Mouse (Mus musculus): ENCODE data around the gene Gsk3a. TPM values are rescaled to one million over a fixed set of nuclear protein-coding genes. Genes with fewer than 3 reads are reported as not detected.

The Gsk3a gene
- 11.6 and 12.5 TPM in 2 replicates for polyA plus RNA-seq (2016; fragmentation: Nextera tagmentation; extraction: Ambion mirVana)

DNA sequence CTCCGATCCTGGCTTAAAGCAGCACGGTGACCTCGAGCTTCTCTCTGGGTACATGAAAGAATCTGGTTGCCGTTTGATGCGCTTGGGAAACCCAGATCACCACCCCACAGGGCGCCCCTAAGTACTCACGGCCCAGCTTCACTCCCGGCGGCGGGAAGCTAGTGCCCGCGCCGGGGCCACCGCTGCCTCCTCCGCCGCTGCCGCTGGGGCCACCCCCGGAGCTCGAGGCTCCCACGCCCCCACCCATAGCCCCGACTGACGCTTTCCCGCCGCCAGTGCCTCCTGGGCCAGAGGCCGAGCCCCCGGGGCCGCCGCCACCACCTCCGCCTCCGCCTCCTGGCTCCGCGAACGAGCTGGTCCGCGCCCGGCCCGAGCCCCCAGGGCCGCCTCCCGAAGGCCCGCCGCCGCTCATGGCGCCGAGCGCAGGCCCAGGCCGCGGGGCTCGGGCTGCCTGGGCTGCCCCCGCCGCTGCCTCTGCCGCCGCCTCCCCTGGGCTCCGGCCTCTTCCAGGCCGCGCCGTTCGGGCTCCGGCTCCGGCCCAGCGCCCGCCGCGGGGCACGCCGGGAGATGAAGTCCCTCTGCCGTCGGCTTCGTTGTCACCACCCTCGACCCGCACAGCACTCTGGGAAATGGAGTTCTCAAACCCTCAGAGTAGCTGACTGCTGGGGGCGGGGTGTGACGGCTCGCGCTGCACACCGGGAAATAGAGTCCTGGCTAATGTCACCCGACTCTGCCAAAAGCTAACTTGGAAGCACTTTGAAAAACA lies at the start of gene Gsk3a:
Gene Gsk3a, minus strand, starts transcription at position 603 of the 766 bp plus-strand sequence.
- DNase-seq (ENCODE audit: low spot score) = peak; percentile 96
- Histone ChIP-seq H3K4me3 (peak within 1 kb of the TSS; percentile 98), H3K4me1 (replicated peaks) (peaks cover 40% of the 10 kb centered on the region), H3K36me3 (peaks cover 36% of the 10 kb centered on the region), H3K27me3 (ENCODE audit: insufficient read depth, poor library complexity, severe bottlenecking) (no peaks in the 10 kb centered on the region), H3K9me3 (no peaks in the 10 kb centered on the region), H3K27ac (peak within 1 kb of the TSS; percentile 98)
- WGBS = under 1% methylated on average over 71 of the region's 76 CpGs

DNA sequence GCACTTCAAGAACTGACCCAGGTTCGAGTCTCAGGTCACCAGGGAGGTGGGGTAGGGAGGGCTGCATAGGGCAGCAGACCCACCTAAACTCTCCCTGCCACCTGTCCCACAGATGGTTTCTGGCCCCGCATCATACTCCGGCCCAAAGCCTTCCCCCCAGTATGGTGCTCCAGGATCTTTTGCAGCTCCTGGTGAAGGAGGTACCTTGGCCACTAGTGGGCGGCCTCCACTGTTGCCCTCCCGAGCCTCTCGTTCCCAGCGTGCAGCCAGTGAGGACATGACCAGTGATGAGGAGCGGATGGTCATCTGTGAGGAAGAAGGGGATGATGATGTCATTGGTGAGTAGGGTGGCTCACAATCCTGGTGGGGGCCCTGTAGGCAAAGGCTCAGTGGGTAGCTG lies 49.3 kb upstream of the Gsk3a start:
- Histone ChIP-seq H3K36me3 (peaks cover 77% of the 10 kb centered on the region), H3K4me1 (replicated peaks) (peaks cover 42% of the 10 kb centered on the region), H3K27me3 (ENCODE audit: insufficient read depth, poor library complexity, severe bottlenecking) (no peaks in the 10 kb centered on the region), H3K9me3 (peaks cover 9% of the 10 kb centered on the region; the same call in 1 of the 2 replicates), H3K4me3 (no peak overlapping the region), H3K27ac (no peak overlapping the region)
- DNase-seq (ENCODE audit: low spot score) = no peak
- 80% methylated on average over 8 of the region's 8 CpGs for WGBS

DNA sequence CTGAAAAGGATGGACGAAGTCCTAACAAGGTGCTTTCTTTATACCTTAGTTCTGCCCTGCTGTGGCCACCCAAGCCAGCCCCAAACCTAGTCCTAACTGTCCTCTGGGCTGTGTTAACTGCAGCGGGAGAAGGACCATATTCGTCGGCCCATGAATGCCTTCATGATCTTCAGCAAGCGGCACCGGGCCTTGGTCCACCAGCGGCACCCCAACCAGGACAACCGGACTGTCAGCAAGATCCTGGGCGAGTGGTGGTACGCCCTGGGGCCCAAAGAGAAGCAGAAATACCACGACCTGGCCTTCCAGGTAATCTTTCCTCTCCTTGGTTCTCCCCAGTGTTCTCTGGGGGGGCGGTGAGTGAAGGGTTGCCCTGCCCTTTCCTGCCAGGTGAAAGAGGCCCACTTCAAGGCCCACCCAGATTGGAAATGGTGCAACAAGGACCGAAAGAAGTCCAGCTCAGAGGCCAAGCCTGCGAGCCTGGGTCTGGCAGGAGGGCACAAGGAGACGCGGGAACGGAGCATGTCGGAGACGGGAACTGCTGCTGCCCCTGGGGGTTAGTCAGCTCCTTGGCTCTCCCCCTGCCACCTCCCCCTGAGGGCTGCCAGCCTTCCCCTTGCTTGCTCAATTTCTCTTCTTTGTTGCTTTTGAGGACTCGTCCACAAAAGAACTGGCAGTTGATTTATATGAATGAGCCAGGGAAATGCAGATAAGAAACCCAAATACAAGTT lies 48.0 kb upstream of the Gsk3a start:
- Histone ChIP-seq H3K27ac (no peak overlapping the region), H3K27me3 (ENCODE audit: insufficient read depth, poor library complexity, severe bottlenecking) (no peaks in the 10 kb centered on the region), H3K9me3 (peaks cover 9% of the 10 kb centered on the region; the same call in 1 of the 2 replicates), H3K4me3 (no peak overlapping the region), H3K4me1 (replicated peaks) (peaks cover 43% of the 10 kb centered on the region), H3K36me3 (peaks cover 64% of the 10 kb centered on the region)
- no peak for DNase-seq (ENCODE audit: low spot score)
- 92% methylated on average over 20 of the region's 20 CpGs for WGBS

DNA sequence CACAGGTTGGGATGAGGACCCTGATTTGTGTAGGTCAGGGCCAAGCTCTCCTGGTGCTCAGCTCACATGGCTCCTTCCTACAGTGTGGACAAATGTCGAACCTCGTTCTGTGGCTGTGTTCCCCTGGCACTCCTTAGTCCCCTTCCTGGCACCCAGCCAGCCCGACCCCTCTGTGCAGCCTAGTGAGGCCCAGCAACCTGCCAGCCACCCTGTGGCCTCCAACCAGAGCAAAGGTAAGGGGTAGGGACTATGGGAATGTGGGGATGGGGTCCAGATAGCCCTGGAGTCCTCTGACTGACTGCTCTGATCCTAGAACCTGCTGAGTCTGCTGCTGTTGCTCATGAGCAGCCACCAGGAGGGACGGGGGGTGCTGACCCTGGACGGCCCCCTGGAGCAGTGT lies 47.1 kb upstream of the Gsk3a start:
- Histone ChIP-seq H3K27me3 (ENCODE audit: insufficient read depth, poor library complexity, severe bottlenecking) (no peaks in the 10 kb centered on the region), H3K4me1 (replicated peaks) (peaks cover 52% of the 10 kb centered on the region), H3K36me3 (peaks cover 55% of the 10 kb centered on the region), H3K9me3 (peaks cover 6% of the 10 kb centered on the region; the same call in 1 of the 2 replicates), H3K4me3 (peak overlapping the region; percentile 85; the same call in 1 of the 2 replicates), H3K27ac (peak overlapping the region; percentile 20; the same call in 1 of the 2 replicates)
- DNase-seq (ENCODE audit: low spot score) = no peak
- 87% methylated on average over 5 of the region's 5 CpGs for WGBS

DNA sequence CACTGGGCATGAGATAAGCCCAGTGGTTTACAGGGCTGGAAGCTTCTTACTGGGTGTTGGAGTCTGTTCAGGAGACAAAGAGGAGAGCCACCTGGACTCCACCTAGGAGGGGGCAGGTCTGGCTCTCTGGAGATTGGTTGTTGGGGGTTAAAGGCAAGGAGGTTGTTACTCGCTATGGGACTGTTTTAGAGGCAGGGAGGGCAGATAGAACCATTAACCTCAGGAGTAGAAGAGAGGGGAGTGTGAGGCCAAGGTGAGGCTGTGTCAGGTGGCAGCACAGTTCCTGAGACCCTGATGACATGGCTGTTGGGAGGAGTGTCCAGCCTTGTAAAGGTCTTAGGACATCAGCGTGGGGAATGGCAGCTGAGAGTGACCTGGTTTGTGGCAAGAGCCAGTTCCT lies 46.5 kb upstream of the Gsk3a start:
- 77% methylated on average over 2 of the region's 2 CpGs for WGBS
- H3K4me1 ChIP-seq (replicated peaks) = peaks cover 58% of the 10 kb centered on the region

DNA sequence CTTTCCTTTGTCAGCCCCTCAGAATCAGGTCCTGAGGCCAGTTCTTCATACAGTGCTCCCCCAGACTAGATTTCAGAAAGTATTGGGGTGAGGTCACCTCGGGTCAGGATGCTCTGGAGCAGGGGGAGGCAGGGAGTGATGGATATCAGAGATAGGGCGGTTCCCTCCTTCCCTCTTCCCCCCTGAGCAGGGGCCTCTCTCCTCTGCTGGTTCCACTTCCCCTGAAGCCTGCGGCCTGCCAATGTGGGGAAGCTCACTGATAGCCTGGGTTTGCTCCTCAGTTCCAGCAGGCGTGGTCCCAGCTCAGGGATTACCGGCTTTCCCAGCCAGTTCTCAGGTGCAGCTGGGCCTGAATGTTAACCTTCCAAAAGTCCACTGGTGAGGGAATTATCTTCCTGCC lies 46.0 kb upstream of the Gsk3a start:
- H3K9me3 ChIP-seq = no peaks in the 10 kb centered on the region
- no peak for DNase-seq (ENCODE audit: low spot score)
- peaks cover 43% of the 10 kb centered on the region for H3K36me3 ChIP-seq
- H3K27ac ChIP-seq = peak overlapping the region; percentile 98
- H3K4me3 ChIP-seq = peak overlapping the region; percentile 85
- 33% methylated on average over 5 of the region's 5 CpGs for WGBS
- H3K27me3 ChIP-seq (ENCODE audit: insufficient read depth, poor library complexity, severe bottlenecking) = no peaks in the 10 kb centered on the region
- H3K4me1 ChIP-seq (replicated peaks) = peaks cover 61% of the 10 kb centered on the region

More for the DNA sequence above, 46.5 kb upstream of the Gsk3a start:
- Histone ChIP-seq H3K27ac (peak overlapping the region; percentile 98), H3K27me3 (ENCODE audit: insufficient read depth, poor library complexity, severe bottlenecking) (no peaks in the 10 kb centered on the region), H3K36me3 (peaks cover 49% of the 10 kb centered on the region), H3K4me3 (peak overlapping the region; percentile 85), H3K9me3 (0 out of 2 replicates have a peak, but pooled peaks cover 2% of the 10 kb centered on the region)
- no peak for DNase-seq (ENCODE audit: low spot score)

DNA sequence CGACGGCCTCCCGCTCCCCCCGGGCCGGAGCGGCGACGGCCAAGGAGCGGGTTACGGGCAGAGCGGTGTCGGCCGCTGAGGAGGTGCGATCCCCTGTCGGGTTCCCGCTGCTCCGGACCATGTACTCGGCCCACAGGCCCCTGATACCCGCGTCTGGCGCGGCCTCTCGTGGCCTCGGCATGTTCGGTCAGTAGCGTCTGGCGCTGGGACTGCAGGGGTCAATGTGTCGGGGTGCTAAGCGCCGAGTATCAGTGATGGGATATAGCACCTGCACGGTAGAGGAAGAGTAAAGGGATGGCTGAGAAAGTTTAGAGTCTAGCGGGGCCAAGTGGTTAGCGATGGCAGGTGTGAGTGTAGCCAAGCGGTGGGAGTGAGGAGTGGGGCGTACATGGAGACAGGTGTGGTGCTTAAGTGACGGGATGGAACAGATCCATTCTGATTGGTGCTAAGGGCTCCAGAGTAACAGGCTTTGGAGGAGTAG lies 45.1 kb upstream of the Gsk3a start:
- peaks cover 68% of the 10 kb centered on the region for H3K4me1 ChIP-seq (replicated peaks)
- WGBS = under 1% methylated on average over 36 of the region's 36 CpGs
- peaks cover 35% of the 10 kb centered on the region for H3K36me3 ChIP-seq

DNA sequence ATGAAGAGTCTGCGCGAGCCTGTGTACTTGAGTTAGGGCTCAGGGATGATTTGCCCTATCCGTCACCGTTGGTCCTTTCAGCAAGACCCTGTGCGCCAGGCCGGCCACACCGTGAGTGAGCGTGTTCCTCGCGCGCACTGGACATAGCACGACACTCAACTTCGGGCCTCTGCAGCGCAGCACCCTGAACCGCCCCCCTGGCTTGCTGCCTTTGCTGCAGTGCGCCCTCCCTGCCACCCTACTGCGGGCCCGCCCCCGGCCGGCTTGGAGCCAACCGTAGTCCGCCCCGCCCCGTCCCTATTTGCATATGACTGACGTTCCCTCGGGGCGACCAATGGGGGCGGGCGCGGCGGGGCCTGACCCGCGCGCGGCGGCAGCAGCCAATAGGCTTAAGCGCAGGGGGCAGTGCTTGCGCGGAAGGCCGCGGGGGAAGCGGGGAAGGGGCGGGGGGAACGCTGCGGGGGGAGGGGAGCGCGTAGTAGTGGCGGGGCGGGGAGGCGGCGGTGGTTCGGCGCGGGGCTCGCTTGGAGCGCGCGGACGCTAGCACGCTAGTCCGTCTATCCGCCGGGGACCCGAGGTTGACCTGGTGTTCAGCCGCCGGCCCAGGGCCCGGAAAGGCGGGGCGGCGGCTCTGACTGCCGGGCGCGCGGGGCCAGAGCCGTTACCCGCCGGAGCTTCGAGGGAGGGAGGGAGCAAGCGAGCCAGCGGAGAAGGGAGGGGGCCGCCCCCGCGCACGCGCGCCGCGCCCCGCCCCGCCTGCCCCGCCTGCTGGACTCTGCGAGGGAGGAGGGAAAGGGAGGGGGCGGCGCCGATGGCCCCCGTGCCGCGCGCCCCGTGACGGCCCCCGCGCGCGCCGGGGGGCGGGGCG lies 44.3 kb upstream of the Gsk3a start:
- under 1% methylated on average over 80 of the region's 108 CpGs for WGBS
- Histone ChIP-seq H3K36me3 (peaks cover 27% of the 10 kb centered on the region), H3K4me1 (replicated peaks) (peaks cover 74% of the 10 kb centered on the region), H3K27me3 (ENCODE audit: insufficient read depth, poor library complexity, severe bottlenecking) (no peaks in the 10 kb centered on the region), H3K9me3 (no peaks in the 10 kb centered on the region), H3K4me3 (peak overlapping the region; percentile 85), H3K27ac (peak overlapping the region; percentile 98)
- peak; percentile 97 for DNase-seq (ENCODE audit: low spot score)

More for the DNA sequence above, 45.1 kb upstream of the Gsk3a start:
- DNase-seq (ENCODE audit: low spot score) = peak; percentile 66
- peak overlapping the region; percentile 85 for H3K4me3 ChIP-seq
- no peaks in the 10 kb centered on the region for H3K27me3 ChIP-seq (ENCODE audit: insufficient read depth, poor library complexity, severe bottlenecking)
- H3K27ac ChIP-seq = peak overlapping the region; percentile 98
- no peaks in the 10 kb centered on the region for H3K9me3 ChIP-seq

DNA sequence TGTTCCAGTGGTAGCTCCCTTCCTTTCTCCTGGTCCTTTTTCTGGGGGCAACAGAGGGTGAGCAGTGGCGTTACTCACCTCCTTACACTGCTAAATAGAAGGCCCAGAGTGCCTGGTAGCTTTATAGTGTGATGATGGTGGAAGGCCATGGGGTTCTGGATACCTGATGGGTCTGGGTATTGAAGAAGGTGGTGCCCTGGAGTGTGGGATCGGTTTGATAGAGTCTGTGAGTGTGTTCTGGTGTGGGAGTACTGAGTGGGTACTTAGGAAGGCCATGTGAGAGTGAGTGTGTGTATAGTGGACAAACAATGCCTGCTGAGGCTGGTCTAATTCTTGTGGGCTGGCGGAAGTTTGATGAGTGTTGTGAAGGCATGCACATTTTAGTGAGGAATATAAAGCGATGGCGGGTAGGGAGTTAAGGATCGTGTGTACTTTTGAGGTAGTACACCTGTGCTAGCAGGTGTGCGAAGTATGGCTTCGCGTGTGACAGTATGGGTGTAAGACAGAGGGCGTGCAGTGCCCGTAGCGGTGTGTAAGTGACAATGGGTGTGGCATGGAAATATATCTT lies 43.6 kb upstream of the Gsk3a start:
- no peaks in the 10 kb centered on the region for H3K9me3 ChIP-seq
- peak overlapping the region; percentile 85 for H3K4me3 ChIP-seq
- H3K27ac ChIP-seq = peak overlapping the region; percentile 98
- H3K27me3 ChIP-seq (ENCODE audit: insufficient read depth, poor library complexity, severe bottlenecking) = no peaks in the 10 kb centered on the region
- WGBS = 29% methylated on average over 12 of the region's 12 CpGs
- peaks cover 75% of the 10 kb centered on the region for H3K4me1 ChIP-seq (replicated peaks)
- H3K36me3 ChIP-seq = peaks cover 20% of the 10 kb centered on the region
- DNase-seq (ENCODE audit: low spot score) = no peak

DNA sequence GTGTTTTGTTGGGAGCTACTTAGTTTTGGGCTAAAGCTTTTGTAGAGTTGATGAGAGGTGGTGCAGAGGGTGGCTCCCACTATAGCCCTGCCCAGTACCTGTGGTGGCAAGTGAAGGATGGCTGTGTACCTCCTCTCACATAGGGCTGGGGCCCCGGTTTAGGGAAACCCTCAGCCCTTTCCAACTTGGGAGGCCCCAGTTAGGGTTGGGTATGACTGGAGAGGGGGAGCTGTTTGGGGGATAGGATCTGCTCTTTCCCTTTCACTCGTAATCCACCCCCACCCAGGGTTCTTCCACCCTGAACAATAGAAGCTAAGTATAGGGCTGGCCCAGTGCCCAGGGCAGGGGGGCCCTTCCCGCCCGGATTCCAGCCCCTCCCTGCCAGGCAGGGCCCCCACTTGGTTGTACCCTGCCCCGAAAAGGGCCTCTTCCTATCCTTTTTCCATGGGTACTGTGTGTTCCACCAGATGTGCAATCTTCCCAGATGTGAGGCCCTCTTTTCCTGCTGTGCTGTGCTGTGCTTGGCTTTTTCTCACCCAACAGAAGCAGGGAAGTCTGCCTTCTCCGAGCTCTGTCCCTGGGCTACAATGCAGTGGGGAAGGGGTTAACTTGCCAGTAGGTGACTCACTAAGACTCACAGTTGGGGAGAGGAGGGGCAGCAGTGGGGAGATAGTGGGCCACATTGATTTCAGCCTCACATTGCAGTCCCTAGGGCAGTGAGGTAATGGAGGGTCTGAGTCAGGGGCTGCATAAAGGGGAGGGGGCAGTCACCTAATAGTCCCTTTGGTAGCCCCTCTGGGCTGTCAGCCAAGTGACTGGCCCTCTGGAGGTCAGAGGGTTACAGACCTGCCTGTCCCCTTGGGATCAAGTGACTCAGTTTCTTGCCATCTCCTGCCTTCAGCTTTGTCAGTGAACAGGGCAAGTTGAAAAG lies 42.5 kb upstream of the Gsk3a start:
- peak; percentile 44 for DNase-seq (ENCODE audit: low spot score)
- Histone ChIP-seq H3K27me3 (ENCODE audit: insufficient read depth, poor library complexity, severe bottlenecking) (no peaks in the 10 kb centered on the region), H3K4me1 (replicated peaks) (peaks cover 84% of the 10 kb centered on the region), H3K36me3 (peaks cover 8% of the 10 kb centered on the region), H3K27ac (peak overlapping the region; percentile 98), H3K4me3 (peak overlapping the region; percentile 85), H3K9me3 (no peaks in the 10 kb centered on the region)
- WGBS = 1% methylated on average over 6 of the region's 6 CpGs
